Mouse (Mus musculus) lung, embryonic 14.5 days (tissue): Measurements from ENCODE around the gene Sept11. TPM values are rescaled to one million over a fixed set of nuclear protein-coding genes. Genes with fewer than 3 reads are reported as not detected.
A peak's percentile ranks its signal among the peaks of the same experiment; 100 is the strongest.

Source experiments
- ATAC-seq: fragments of 200-750 bp; cut with Nextera tagmentation; 2 replicates; pipeline ENCODE4 v1.8.0; 2017; ENCODE audit warnings: mild to moderate bottlenecking, moderate TSS enrichment, moderate library complexity; ENCODE audit not compliant: insufficient read depth
- DNase-seq: peaks from one replicate; pipeline ENCODE4 v3.0.0-alpha.2; 2015
- H3K27ac ChIP-seq: fragments of 300-500 bp; sonication (generic); 2 replicates; pipeline ENCODE4 v1.5.1; 2014; ENCODE audit warnings: low read depth, mild to moderate bottlenecking, moderate library complexity
- H3K27me3 ChIP-seq: fragments of 300-500 bp; sonication (generic); 2 replicates; pipeline ENCODE4 v1.6.1; 2014; ENCODE audit warnings: low read length, control low read depth; ENCODE audit not compliant: insufficient read depth
- H3K36me3 ChIP-seq: fragments of 300-500 bp; sonication (generic); 2 replicates; pipeline ENCODE4 v1.6.1; 2014; ENCODE audit warnings: control low read depth; ENCODE audit not compliant: insufficient read depth
- H3K4me1 ChIP-seq: fragments of 300-500 bp; sonication (generic); 2 replicates; pipeline ENCODE4 v1.6.1; 2014; ENCODE audit warnings: antibody characterized with exemption, control low read depth; ENCODE audit not compliant: insufficient read depth
- H3K4me2 ChIP-seq: fragments of 300-500 bp; sonication (generic); 2 replicates; pipeline ENCODE4 v1.6.1; 2014; ENCODE audit warnings: mild to moderate bottlenecking
- H3K4me3 ChIP-seq: fragments of 300-500 bp; sonication (generic); 2 replicates; pipeline ENCODE4 v1.5.1; 2014; ENCODE audit warnings: low read depth, low read length
- H3K9ac ChIP-seq: fragments of 300-500 bp; sonication (generic); 2 replicates; pipeline ENCODE4 v1.6.1; 2014
- H3K9me3 ChIP-seq: fragments of 300-500 bp; sonication (generic); 2 replicates; pipeline ENCODE4 v1.6.1; 2016; ENCODE audit warnings: low read depth, low read length, control low read depth
- CTCF ChIP-seq: IDR thresholded peaks from 2 replicates; pipeline ENCODE4 v1.5.1; 2016; ENCODE audit warnings: antibody characterized with exemption, low read depth
- WGBS: fragments of 180-500 bp; shearing (Covaris S2); extraction: QIAGEN DNeasy Blood & Tissue Kit; methylation state at CpG from one replicate; pipeline ENCODE4 v1.1.7; 2014; 5-methylcytosine and 5-hydroxymethylcytosine counted together
- polyA plus RNA-seq: library from polyadenylated mRNA; unstranded; fragments of >200 nt; fragmentation: Nextera tagmentation; extraction: Ambion mirVana; gene quantifications from 2 replicates; pipeline ENCODE4 v1.2.1, GENCODE M21; 2014

Sept11 gene
- polyA plus RNA-seq, 1 experiment from 2014 or later: 184 TPM

- Histone ChIP-seq H3K4me2 (peak overlapping the region; percentile 13; the same call in 1 of the 2 replicates), H3K27ac (peak overlapping the region; percentile 19), H3K4me1 (peaks cover 39% of the 10 kb centered on the region), H3K27me3 (no peaks in the 10 kb centered on the region), H3K36me3 (0 out of 2 replicates have a peak, but pooled peaks cover 4% of the 10 kb centered on the region), H3K4me3 (no peak overlapping the region), H3K9me3 (no peaks in the 10 kb centered on the region), H3K9ac (no peak overlapping the region)
- WGBS: 46% methylated on average over 10 of the region's 10 CpGs
- no peak for TF ChIP-seq CTCF
- DNase-seq (peak; percentile 59), ATAC-seq (no peak)
Observed at GRCm38 (mm10) chr5:93133445-93134244, 40.4 kb downstream of the Sept11 start.

DNA sequence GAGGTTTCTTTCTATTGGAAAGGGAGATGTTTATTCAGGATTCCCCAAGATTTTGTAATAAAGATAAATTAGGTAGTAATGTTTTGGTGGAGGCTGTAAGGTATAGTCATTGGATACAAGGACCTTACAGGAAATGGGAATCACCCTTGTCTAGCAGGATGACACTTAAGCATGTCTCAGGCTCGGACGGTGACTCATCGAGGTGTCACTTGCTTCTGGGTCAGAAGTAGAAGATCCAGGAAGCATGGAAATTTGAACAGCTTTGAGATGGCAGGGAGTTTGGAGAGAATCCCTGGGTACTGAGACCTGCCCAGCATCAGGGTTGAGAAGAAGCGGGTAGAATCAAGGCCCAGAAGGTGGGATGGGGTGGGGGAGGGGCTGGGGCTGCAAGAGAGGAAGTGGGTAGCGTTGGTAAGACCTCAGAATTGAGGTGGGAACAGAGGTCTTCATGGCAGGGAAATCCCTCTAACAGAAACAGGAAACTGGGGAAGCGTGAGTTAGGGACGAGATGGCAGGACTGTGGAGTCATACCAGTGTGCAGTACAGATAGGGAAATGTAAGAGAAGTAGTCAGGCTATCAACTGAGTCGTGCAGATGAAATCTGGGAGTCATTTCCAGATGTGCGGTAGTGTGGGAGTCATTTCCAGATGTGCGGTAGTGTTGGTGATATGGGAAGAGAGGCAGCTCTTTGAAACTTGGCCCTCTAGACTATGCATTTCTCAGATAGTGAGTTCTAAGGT lies 42.3 kb downstream of the Sept11 start:
- no peak for TF ChIP-seq CTCF
- H3K9ac ChIP-seq: no peak overlapping the region
- no peaks in the 10 kb centered on the region for H3K9me3 ChIP-seq
- H3K27me3 ChIP-seq: no peaks in the 10 kb centered on the region
- WGBS: 50% methylated on average over 10 of the region's 10 CpGs
- no peak overlapping the region for H3K4me2 ChIP-seq
- H3K4me1 ChIP-seq: peaks cover 21% of the 10 kb centered on the region
- no peak overlapping the region for H3K4me3 ChIP-seq
- H3K36me3 ChIP-seq: peaks cover 19% of the 10 kb centered on the region
- ATAC-seq (no peak), DNase-seq (no peak)
- no peak overlapping the region for H3K27ac ChIP-seq

DNA sequence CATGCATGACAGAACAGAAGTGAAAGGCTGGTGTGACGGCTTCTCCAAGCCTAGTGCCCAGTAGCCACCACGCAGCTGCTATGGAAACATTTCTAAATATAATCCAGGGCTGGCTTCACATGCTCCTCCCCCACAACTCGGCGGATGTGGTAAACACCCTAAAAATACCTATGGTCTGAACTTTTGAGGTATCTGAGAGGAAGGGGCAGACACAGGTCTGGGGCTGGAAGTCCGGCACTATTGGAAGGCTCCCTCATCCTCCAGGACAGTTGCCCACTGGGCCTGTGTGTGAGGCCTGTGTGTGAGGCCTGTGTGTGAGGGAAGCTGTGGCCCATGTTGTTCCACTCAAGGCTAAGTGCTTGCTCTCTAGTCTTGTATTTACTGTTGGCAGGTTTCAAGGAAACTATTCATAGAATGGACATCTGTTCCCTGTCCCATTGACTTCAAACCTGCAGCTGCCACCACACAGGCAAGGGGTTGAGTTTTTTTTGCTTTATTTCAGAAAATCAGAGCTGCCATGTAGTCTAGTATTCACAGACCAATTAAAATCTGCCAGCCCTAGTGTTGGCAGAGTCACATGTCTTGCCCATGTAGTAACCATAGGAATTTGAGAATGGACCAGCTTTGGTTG lies 43.8 kb downstream of the Sept11 start:
- no peak overlapping the region for H3K4me3 ChIP-seq
- ATAC-seq (peak; percentile 30), DNase-seq (no peak)
- no peaks in the 10 kb centered on the region for H3K9me3 ChIP-seq
- peaks cover 11% of the 10 kb centered on the region for H3K4me1 ChIP-seq
- WGBS: 52% methylated on average over 5 of the region's 5 CpGs
- no peak for TF ChIP-seq CTCF
- H3K4me2 ChIP-seq: no peak overlapping the region
- no peaks in the 10 kb centered on the region for H3K27me3 ChIP-seq
- H3K36me3 ChIP-seq: peaks cover 34% of the 10 kb centered on the region
- H3K27ac ChIP-seq: peak overlapping the region; percentile 54; the same call in 1 of the 2 replicates
- H3K9ac ChIP-seq: no peak overlapping the region

DNA sequence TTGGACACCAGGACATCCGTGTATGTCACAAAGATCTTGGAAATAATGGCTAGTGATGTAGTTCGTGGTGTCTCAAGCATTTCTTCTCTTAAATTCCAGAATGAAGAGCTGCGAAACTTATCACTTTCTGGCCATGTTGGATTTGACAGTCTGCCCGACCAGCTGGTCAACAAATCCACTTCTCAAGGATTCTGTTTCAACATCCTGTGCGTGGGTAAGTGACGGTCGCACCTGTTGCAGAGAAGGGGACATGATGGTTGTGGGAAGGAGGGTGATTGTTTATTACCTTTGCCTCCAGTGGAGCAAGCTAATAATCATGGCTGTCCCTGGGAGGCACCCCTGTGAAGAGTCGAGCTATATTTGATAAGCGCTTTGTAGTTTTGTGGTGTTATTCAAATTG lies 46.1 kb downstream of the Sept11 start:
- no peak for DNase-seq
- Histone ChIP-seq H3K9me3 (no peaks in the 10 kb centered on the region), H3K4me2 (no peak overlapping the region), H3K27ac (no peak overlapping the region), H3K36me3 (peaks cover 37% of the 10 kb centered on the region), H3K4me3 (no peak overlapping the region), H3K27me3 (no peaks in the 10 kb centered on the region), H3K9ac (no peak overlapping the region), H3K4me1 (peaks cover 8% of the 10 kb centered on the region; the same call in 1 of the 2 replicates)
- TF ChIP-seq CTCF: no peak
- 88% methylated on average over 9 of the region's 9 CpGs for WGBS
- no peak for ATAC-seq

- H3K27ac ChIP-seq: no peak overlapping the region
- no peaks in the 10 kb centered on the region for H3K9me3 ChIP-seq
- no peak for ATAC-seq
- no peak overlapping the region for H3K4me3 ChIP-seq
- DNase-seq: no peak
- H3K4me2 ChIP-seq: no peak overlapping the region
- no peak for TF ChIP-seq CTCF
- peaks cover 14% of the 10 kb centered on the region for H3K4me1 ChIP-seq
- WGBS: 82% methylated on average over 5 of the region's 5 CpGs
- H3K36me3 ChIP-seq: peaks cover 37% of the 10 kb centered on the region
- H3K9ac ChIP-seq: no peak overlapping the region
- H3K27me3 ChIP-seq: no peaks in the 10 kb centered on the region
Observed at GRCm38 (mm10) chr5:93140747-93141146, 47.5 kb downstream of the Sept11 start.

DNA sequence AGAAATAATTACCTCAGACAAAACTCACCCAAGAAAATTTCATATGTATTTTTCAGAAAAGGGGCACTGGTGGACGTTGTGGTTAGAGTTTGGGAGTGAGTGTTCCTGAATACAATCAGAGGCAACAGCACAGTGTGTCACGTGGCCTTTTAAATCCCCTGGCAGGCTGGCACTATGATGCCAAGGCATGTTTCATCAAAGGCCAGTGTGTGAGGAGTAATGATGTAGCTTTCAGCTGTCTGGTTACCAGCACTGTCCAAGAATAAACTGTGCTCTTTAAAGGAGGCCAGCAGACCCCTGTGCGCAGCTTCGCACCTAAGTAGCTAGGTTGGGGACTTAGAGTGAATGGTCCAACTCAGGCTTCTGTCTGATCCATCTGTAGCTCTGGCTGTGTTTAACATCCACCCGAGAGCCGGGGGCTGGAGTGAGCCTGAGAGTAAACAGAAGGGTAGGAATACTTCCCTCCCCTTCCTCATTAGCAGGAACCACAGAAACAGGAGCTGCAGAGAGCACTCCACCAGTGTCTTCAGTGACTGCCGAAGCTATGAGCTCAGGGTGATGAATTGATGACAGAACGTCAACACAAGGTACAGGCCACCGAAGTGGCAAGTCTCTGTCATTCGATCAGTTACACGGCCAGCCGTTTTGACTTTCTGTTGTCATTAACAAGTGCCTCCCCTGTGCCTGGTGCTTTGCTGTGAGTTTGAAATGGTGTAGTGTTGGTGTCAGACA lies 50.3 kb downstream of the Sept11 start:
- no peak for DNase-seq
- H3K4me1 ChIP-seq: peaks cover 14% of the 10 kb centered on the region
- no peak overlapping the region for H3K27ac ChIP-seq

More for the DNA sequence above, 50.3 kb downstream of the Sept11 start:
- no peaks in the 10 kb centered on the region for H3K9me3 ChIP-seq
- no peak overlapping the region for H3K9ac ChIP-seq
- no peak for TF ChIP-seq CTCF
- ATAC-seq: no peak
- H3K27me3 ChIP-seq: no peaks in the 10 kb centered on the region
- no peak overlapping the region for H3K4me2 ChIP-seq
- H3K4me3 ChIP-seq: no peak overlapping the region
- 30% methylated on average over 12 of the region's 12 CpGs for WGBS
- peaks cover 36% of the 10 kb centered on the region for H3K36me3 ChIP-seq
